Mouse (Mus musculus): ENCODE measurements at regions not wholly inside any gene's neighbourhood (a gene's known extent, or its start where the extent isn't known, plus 50 kb on each side); places are given as distances from the start of the nearest gene placed in this dataset.
A peak's percentile ranks its signal among the peaks of the same experiment; 100 is the strongest.

GRCm38 (mm10) chr4:34337852-34338251 lies 212.9 kb upstream of the Akirin2 start:
- no peak for DNase-seq (ENCODE audit: low read depth)

GRCm38 (mm10) chr4:34340057-34340456 lies 210.7 kb upstream of the Akirin2 start:
- no peak for DNase-seq (ENCODE audit: low read depth)

GRCm38 (mm10) chr4:34371281-34372032 lies 179.3 kb upstream of the Akirin2 start:
- DNase-seq (ENCODE audit: low read depth): no peak

GRCm38 (mm10) chr4:34386338-34386967 lies 164.3 kb upstream of the Akirin2 start:
- no peak for DNase-seq (ENCODE audit: low read depth)

GRCm38 (mm10) chr4:34391499-34391898 lies 159.2 kb upstream of the Akirin2 start:
- no peak for DNase-seq (ENCODE audit: low read depth)

- DNase-seq (ENCODE audit: low read depth): no peak
Measured at GRCm38 (mm10) chr4:34403061-34403460, 147.7 kb upstream of the Akirin2 start.

GRCm38 (mm10) chr4:34407181-34407580 lies 143.6 kb upstream of the Akirin2 start:
- DNase-seq (ENCODE audit: low read depth): no peak

GRCm38 (mm10) chr4:34420970-34421369 lies 129.8 kb upstream of the Akirin2 start:
- no peak for DNase-seq (ENCODE audit: low read depth)

- DNase-seq (ENCODE audit: low read depth): no peak
Measured at GRCm38 (mm10) chr4:34424131-34424646, 126.5 kb upstream of the Akirin2 start.

GRCm38 (mm10) chr4:34429003-34429402 lies 121.7 kb upstream of the Akirin2 start:
- no peak for DNase-seq (ENCODE audit: low read depth)

GRCm38 (mm10) chr4:34429456-34430235 lies 121.1 kb upstream of the Akirin2 start:
- DNase-seq (ENCODE audit: low read depth): peak; percentile 57

GRCm38 (mm10) chr4:34437316-34437715 lies 113.4 kb upstream of the Akirin2 start:
- DNase-seq (ENCODE audit: low read depth): no peak

- no peak for DNase-seq (ENCODE audit: low read depth)
Measured at GRCm38 (mm10) chr4:34449582-34449981, 101.2 kb upstream of the Akirin2 start.

- no peak for DNase-seq (ENCODE audit: low read depth)
Measured at GRCm38 (mm10) chr4:34462591-34462990, 88.1 kb upstream of the Akirin2 start.

GRCm38 (mm10) chr4:34465845-34466244 lies 84.9 kb upstream of the Akirin2 start:
- DNase-seq (ENCODE audit: low read depth): no peak

- DNase-seq (ENCODE audit: low read depth): no peak
Measured at GRCm38 (mm10) chr4:34466309-34466708, 84.4 kb upstream of the Akirin2 start.

- DNase-seq (ENCODE audit: low read depth): no peak
Measured at GRCm38 (mm10) chr4:34468096-34468495, 82.6 kb upstream of the Akirin2 start.

- no peak for DNase-seq (ENCODE audit: low read depth)
Measured at GRCm38 (mm10) chr4:34475792-34476448, 74.8 kb upstream of the Akirin2 start.

- no peak for DNase-seq (ENCODE audit: low read depth)
Measured at GRCm38 (mm10) chr4:34484273-34484672, 66.5 kb upstream of the Akirin2 start.

GRCm38 (mm10) chr4:34485574-34485973 lies 65.2 kb upstream of the Akirin2 start:
- DNase-seq (ENCODE audit: low read depth): no peak

GRCm38 (mm10) chr4:34494961-34495723 lies 55.6 kb upstream of the Akirin2 start:
- no peak for DNase-seq (ENCODE audit: low read depth)
